Mouse (Mus musculus): ENCODE measurements around the gene Gm20696. TPM values are rescaled to one million over a fixed set of nuclear protein-coding genes. Genes with fewer than 3 reads are reported as not detected.

Gene Gm20696
- polyA plus RNA-seq, 2 experiments = 2.0 to 5.9 TPM

DNA sequence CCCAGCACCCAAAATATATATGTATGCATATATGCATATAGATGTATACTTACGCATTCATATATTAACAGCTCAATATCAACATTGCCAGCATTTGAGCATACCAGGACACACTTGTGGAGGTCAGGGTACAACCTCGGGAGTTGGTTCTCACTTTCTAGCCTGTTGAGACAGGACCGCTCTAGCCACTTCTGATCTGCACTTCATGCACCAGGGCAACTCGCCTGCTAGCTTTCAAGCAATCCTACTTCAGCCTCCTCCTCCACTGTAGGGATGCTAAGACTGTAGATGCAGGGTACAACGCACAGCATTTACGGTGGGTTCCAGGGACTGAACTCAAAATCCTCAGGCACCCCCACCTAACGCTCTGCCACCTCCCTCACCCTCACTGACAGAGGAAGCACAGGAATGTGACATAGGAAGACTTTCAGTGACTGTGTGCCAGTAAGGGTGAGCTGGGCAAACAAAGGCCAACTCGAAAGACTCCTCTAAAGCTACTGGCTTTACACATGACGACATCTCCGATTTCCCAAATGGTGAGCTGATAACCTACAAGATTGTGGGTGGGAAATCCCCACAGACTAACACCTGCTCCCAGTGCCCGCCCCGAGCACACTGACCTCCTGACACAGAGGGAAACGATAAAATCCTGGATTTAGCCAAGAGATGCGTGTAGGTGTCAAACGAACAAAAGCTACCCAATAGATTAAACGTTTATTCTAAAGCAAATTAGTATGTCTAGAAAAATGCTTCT, 237.0 kb downstream of the Gm20696 start:
- Histone ChIP-seq H3K4me2 (replicated peaks; ENCODE audit: low read depth, low read length, severe bottlenecking) (no peak overlapping the region), H3K27ac (replicated peaks; ENCODE audit: low read depth, low read length) (no peak overlapping the region), H3K27me3 (ENCODE audit: control insufficient read depth, insufficient read depth, low read length) (no peaks in the 10 kb centered on the region), H3K9ac (ENCODE audit: low read depth, low read length, severe bottlenecking) (no peak overlapping the region), H3K9me3 (ENCODE audit: control insufficient read depth, low read length) (no peaks in the 10 kb centered on the region), H3K36me3 (ENCODE audit: control insufficient read depth, insufficient read depth, low read length) (0 out of 2 replicates have a peak, but pooled peaks cover 2% of the 10 kb centered on the region), H3K4me3 (replicated peaks; ENCODE audit: low read length) (no peak overlapping the region), H3K4me1 (ENCODE audit: control insufficient read depth, insufficient read depth, low read length) (peaks cover 2% of the 10 kb centered on the region)
- TF ChIP-seq POLR2A (IDR thresholded peaks at IDR 0.05; ENCODE audit: borderline replicate concordance, extremely low read depth, insufficient read depth, insufficient read length) = no peak
- WGBS = 83% methylated on average over 16 of the region's 16 CpGs
- ATAC-seq (ENCODE audit: low FRiP score, low read depth) = no peak
- DNase-seq (ENCODE audit: low spot score) = no peak

DNA sequence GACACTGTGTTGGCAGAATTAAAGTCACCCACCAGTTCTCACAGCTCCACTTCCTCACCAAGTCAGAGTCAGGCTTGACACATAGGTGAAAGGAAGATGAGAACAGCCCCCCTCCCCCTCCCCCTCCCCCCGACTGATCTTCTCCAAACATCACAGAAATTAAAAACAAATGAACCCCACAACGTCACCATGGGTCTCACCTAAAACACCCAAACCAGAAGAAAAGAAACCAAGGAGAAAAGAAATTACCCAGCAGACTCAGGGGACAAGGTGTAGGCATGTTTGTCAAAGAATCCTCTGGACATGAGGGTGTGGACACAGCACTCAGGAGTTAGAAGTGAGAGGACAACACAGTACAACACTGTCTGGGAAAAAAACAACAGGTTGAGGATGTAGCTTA, 237.6 kb downstream of the Gm20696 start:
- no peak for TF ChIP-seq POLR2A (IDR thresholded peaks at IDR 0.05; ENCODE audit: borderline replicate concordance, extremely low read depth, insufficient read depth, insufficient read length)
- 51% methylated on average over 2 of the region's 2 CpGs for WGBS

GRCm38 (mm10) chr6:99427301-99427700, 239.3 kb downstream of the Gm20696 start:
- Histone ChIP-seq H3K27ac (replicated peaks; ENCODE audit: low read depth, low read length) (no peak overlapping the region), H3K9me3 (ENCODE audit: control insufficient read depth, low read length) (no peaks in the 10 kb centered on the region), H3K36me3 (ENCODE audit: control insufficient read depth, insufficient read depth, low read length) (no peaks in the 10 kb centered on the region), H3K9ac (ENCODE audit: low read depth, low read length, severe bottlenecking) (no peak overlapping the region), H3K27me3 (ENCODE audit: control insufficient read depth, insufficient read depth, low read length) (no peaks in the 10 kb centered on the region), H3K4me2 (replicated peaks; ENCODE audit: low read depth, low read length, severe bottlenecking) (no peak overlapping the region), H3K4me1 (ENCODE audit: control insufficient read depth, insufficient read depth, low read length) (peaks cover 2% of the 10 kb centered on the region), H3K4me3 (replicated peaks; ENCODE audit: low read length) (no peak overlapping the region)
- ATAC-seq (ENCODE audit: low FRiP score, low read depth) (0 out of 2 replicates have a peak, but pooled peaks have one; percentile 41), DNase-seq (ENCODE audit: low spot score) (no peak)
- TF ChIP-seq POLR2A (IDR thresholded peaks at IDR 0.05; ENCODE audit: borderline replicate concordance, extremely low read depth, insufficient read depth, insufficient read length) = no peak
- 62% methylated on average over 4 of the region's 4 CpGs for WGBS

More for the DNA sequence above, 237.6 kb downstream of the Gm20696 start:
- H3K4me3 ChIP-seq (replicated peaks; ENCODE audit: low read length) = no peak overlapping the region
- DNase-seq (ENCODE audit: low spot score) (no peak), ATAC-seq (ENCODE audit: low FRiP score, low read depth) (no peak)
- peaks cover 2% of the 10 kb centered on the region for H3K4me1 ChIP-seq (ENCODE audit: control insufficient read depth, insufficient read depth, low read length)
- H3K9ac ChIP-seq (ENCODE audit: low read depth, low read length, severe bottlenecking) = no peak overlapping the region
- no peak overlapping the region for H3K4me2 ChIP-seq (replicated peaks; ENCODE audit: low read depth, low read length, severe bottlenecking)
- no peak overlapping the region for H3K27ac ChIP-seq (replicated peaks; ENCODE audit: low read depth, low read length)
- no peaks in the 10 kb centered on the region for H3K27me3 ChIP-seq (ENCODE audit: control insufficient read depth, insufficient read depth, low read length)
- H3K9me3 ChIP-seq (ENCODE audit: control insufficient read depth, low read length) = no peaks in the 10 kb centered on the region
- no peaks in the 10 kb centered on the region for H3K36me3 ChIP-seq (ENCODE audit: control insufficient read depth, insufficient read depth, low read length)

DNA sequence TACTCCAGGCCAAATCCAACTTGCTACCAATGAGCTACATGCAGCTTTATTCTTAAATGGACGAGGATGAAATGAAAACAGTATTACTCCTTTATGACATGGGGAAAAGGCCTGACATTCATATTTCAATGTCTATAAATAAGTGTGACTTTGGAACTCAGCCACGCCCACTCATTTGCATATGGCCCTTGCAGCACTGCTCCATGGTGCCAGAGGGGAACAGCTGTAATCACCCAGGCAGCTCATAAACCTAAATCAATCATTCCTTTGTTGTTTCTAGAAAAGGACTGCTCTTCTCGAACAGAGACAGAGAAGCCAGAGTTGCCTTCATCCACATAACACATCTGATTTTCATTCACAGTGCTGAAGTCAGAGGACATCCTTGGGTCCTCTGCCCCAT, 241.6 kb downstream of the Gm20696 start:
- DNase-seq (ENCODE audit: low spot score) = peak; percentile 53
- no peaks in the 10 kb centered on the region for H3K9me3 ChIP-seq (ENCODE audit: control insufficient read depth, low read length)

GRCm38 (mm10) chr6:99420666-99421065, 245.9 kb downstream of the Gm20696 start:
- H3K9me3 ChIP-seq (ENCODE audit: control insufficient read depth, low read length) = no peaks in the 10 kb centered on the region
- no peak overlapping the region for H3K4me2 ChIP-seq (replicated peaks; ENCODE audit: low read depth, low read length, severe bottlenecking)
- H3K36me3 ChIP-seq (ENCODE audit: control insufficient read depth, insufficient read depth, low read length) = no peaks in the 10 kb centered on the region
- no peak for TF ChIP-seq POLR2A (IDR thresholded peaks at IDR 0.05; ENCODE audit: borderline replicate concordance, extremely low read depth, insufficient read depth, insufficient read length)
- ATAC-seq (ENCODE audit: low FRiP score, low read depth) (no peak), DNase-seq (ENCODE audit: low spot score) (no peak)
- no peak overlapping the region for H3K27ac ChIP-seq (replicated peaks; ENCODE audit: low read depth, low read length)
- 82% methylated on average over 8 of the region's 8 CpGs for WGBS
- H3K4me1 ChIP-seq (ENCODE audit: control insufficient read depth, insufficient read depth, low read length) = peaks cover 6% of the 10 kb centered on the region; the same call in 1 of the 2 replicates
- H3K9ac ChIP-seq (ENCODE audit: low read depth, low read length, severe bottlenecking) = no peak overlapping the region
- H3K27me3 ChIP-seq (ENCODE audit: control insufficient read depth, insufficient read depth, low read length) = no peaks in the 10 kb centered on the region
- no peak overlapping the region for H3K4me3 ChIP-seq (replicated peaks; ENCODE audit: low read length)

More for the DNA sequence above, 241.6 kb downstream of the Gm20696 start:
- H3K36me3 ChIP-seq (ENCODE audit: control insufficient read depth, insufficient read depth, low read length) = no peaks in the 10 kb centered on the region
- H3K27ac ChIP-seq (replicated peaks; ENCODE audit: low read depth, low read length) = no peak overlapping the region
- no peaks in the 10 kb centered on the region for H3K27me3 ChIP-seq (ENCODE audit: control insufficient read depth, insufficient read depth, low read length)
- peaks cover 6% of the 10 kb centered on the region for H3K4me1 ChIP-seq (ENCODE audit: control insufficient read depth, insufficient read depth, low read length)
- no peak for TF ChIP-seq POLR2A (IDR thresholded peaks at IDR 0.05; ENCODE audit: borderline replicate concordance, extremely low read depth, insufficient read depth, insufficient read length)
- H3K9ac ChIP-seq (ENCODE audit: low read depth, low read length, severe bottlenecking) = no peak overlapping the region
- ATAC-seq (ENCODE audit: low FRiP score, low read depth) = no peak
- no peak overlapping the region for H3K4me2 ChIP-seq (replicated peaks; ENCODE audit: low read depth, low read length, severe bottlenecking)
- WGBS = 45% methylated on average over 3 of the region's 3 CpGs
- no peak overlapping the region for H3K4me3 ChIP-seq (replicated peaks; ENCODE audit: low read length)
